ENCODE assay signal across 27 mouse cellular contexts in the genomic region with DNA sequence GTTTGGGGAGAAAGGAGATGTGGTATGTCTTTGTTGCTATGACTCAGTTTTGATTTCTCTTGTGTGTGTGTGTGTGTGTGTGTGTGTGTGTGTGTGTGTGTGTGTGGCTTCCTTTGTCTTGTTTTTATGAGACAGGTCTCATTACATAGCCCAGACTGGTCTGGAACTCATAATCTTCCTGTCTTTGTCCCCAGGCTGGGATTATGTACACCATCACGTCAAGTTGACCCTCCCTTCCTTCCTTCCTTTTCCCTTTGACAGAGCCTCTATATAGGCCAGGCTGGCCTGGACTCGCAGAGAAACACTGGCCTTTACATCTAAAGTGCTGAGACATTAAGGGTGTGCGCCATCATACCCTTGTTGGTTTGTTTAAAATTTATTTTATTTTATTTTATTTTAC. TPM values are rescaled to one million over a fixed set of nuclear protein-coding genes. Genes with fewer than 3 reads are reported as not detected.
DNase-seq lines count a peak whose midpoint lies in the region; ATAC-seq lines count a peak whose summit lies in the region.
"Had no signal": no experiment of that assay in that cellular context is flagged by ENCODE, and none has a peak within 500 bp of the region (broad histone marks: within the 10 kb centered on the region; RNA-seq: fewer than 3 reads in every experiment).

No protein-coding gene starts in this region.

- DNase-seq in heart, adult 8-10 months (ENCODE audit: low spot score): peak; percentile 58
- peak; percentile 29 for DNase-seq in kidney, adult 9 months
- no peak for DNase-seq in kidney, adult 18-20 months
- DNase-seq in lung, postnatal 36 days: peak; percentile 75
- DNase-seq in layer of hippocampus, postnatal 25 days (ENCODE audit: extremely low spot score in 1 of 2, low spot score in 1 of 2): no peak
- DNase-seq: adrenal gland, postnatal 36 days; B cell, adult 2 months; cerebellum, adult 11 months; cerebellum, adult 9-11 months; layer of hippocampus, postnatal 36 days; liver, postnatal 0 days; midbrain, embryonic 14.5 days; thymus, adult 2 months had no signal

- H3K9ac ChIP-seq in heart, embryonic 11.5 days (ENCODE audit: low read depth, low read length): no peak overlapping the region
- H3K9ac ChIP-seq: embryonic facial prominence, embryonic 15.5 days; intestine, embryonic 15.5 days; liver, postnatal 0 days had no signal

- H3K27ac ChIP-seq in heart, embryonic 11.5 days (ENCODE audit: low read depth, low read length): no peak overlapping the region
- peak overlapping the region; percentile 82 for H3K27ac ChIP-seq in brown adipose tissue, adult 24 weeks (replicated peaks; ENCODE audit: low read depth, low read length)
- H3K27ac ChIP-seq: embryonic facial prominence, embryonic 15.5 days; hindbrain, embryonic 10.5 days; intestine, embryonic 15.5 days; kidney, postnatal 0 days; layer of hippocampus, adult 2 months had no signal

- no peak overlapping the region for H3K4me2 ChIP-seq in heart, embryonic 11.5 days
- H3K4me2 ChIP-seq: embryonic facial prominence, embryonic 15.5 days; intestine, embryonic 15.5 days; liver, embryonic 11.5 days had no signal

- H3K4me1 ChIP-seq in heart, embryonic 11.5 days (ENCODE audit: control insufficient read depth, insufficient read depth, low read length): no peaks in the 10 kb centered on the region
- peaks cover 4% of the 10 kb centered on the region; the same call in 1 of the 2 replicates for H3K4me1 ChIP-seq in brown adipose tissue, adult 24 weeks (ENCODE audit: control insufficient read depth, insufficient read depth, insufficient read length, low read length)
- H3K4me1 ChIP-seq: embryonic facial prominence, embryonic 15.5 days; hindbrain, embryonic 10.5 days; intestine, embryonic 15.5 days had no signal

- no peaks in the 10 kb centered on the region for H3K9me3 ChIP-seq in heart, embryonic 11.5 days (replicated peaks; ENCODE audit: control insufficient read depth, low read length)
- H3K9me3 ChIP-seq: embryonic facial prominence, embryonic 15.5 days; G1E; hindbrain, embryonic 10.5 days; intestine, embryonic 15.5 days had no signal

- no peak overlapping the region for H3K4me3 ChIP-seq in heart, embryonic 11.5 days (ENCODE audit: low read depth, low read length)
- no peak overlapping the region for H3K4me3 ChIP-seq in brown adipose tissue, adult 24 weeks (ENCODE audit: insufficient read depth, low read depth, low read length)
- H3K4me3 ChIP-seq: embryonic facial prominence, embryonic 15.5 days; hindbrain, embryonic 10.5 days; intestine, embryonic 15.5 days; layer of hippocampus, adult 2 months; megakaryocyte, embryonic 14.5 days had no signal

- no peaks in the 10 kb centered on the region for H3K36me3 ChIP-seq in heart, embryonic 11.5 days (ENCODE audit: control insufficient read depth, insufficient read depth, low read length)
- H3K36me3 ChIP-seq: embryonic facial prominence, embryonic 15.5 days; G1E; hindbrain, embryonic 10.5 days; intestine, embryonic 15.5 days had no signal

- no peak for ATAC-seq in heart, embryonic 11.5 days (replicated peaks; ENCODE audit: insufficient number of reproducible peaks, low FRiP score, low TSS enrichment)
- ATAC-seq: forebrain, embryonic 14.5 days; hindbrain, embryonic 16.5 days; intestine, embryonic 15.5 days; liver, postnatal 0 days; Patski had no signal

- WGBS in heart, embryonic 11.5 days (ENCODE audit: insufficient replicate concordance): 54% methylated on average over 3 of the region's 3 CpGs

- H3K27me3 ChIP-seq in heart, embryonic 11.5 days (ENCODE audit: control insufficient read depth, insufficient read depth, low read length): no peaks in the 10 kb centered on the region
- H3K27me3 ChIP-seq: CH12.LX; embryonic facial prominence, embryonic 15.5 days; intestine, embryonic 15.5 days; Patski had no signal

RNA-seq across cellular contexts. Expression of a gene that starts 22.2 kb away (rescaled TPM):
- 10 to 100 TPM in 2 of 4 experiments, 1 to 10 TPM in 2; 8.2 to 15.7 (median 11.9) TPM for total RNA-seq in heart, adult 8-10 months (2022)
- 16.8 and 23.9 TPM in 2 replicates for polyA plus RNA-seq in heart, embryonic 11.5 days (2014; fragmentation: Nextera tagmentation; extraction: Ambion mirVana)
- polyA plus RNA-seq in brown adipose tissue, adult 24 weeks (2012; ENCODE audit: insufficient read depth, insufficient read length, missing spikeins): 9.6 and 11.2 TPM in 2 replicates
- 10 to 100 TPM; 23.5 to 28.0 TPM for total RNA-seq in layer of hippocampus, postnatal 25 days (2021)

RNA-seq across cellular contexts. Expression of a gene that starts 58.2 kb away (rescaled TPM):
- 10 to 100 TPM in 2 of 4 experiments, 1 to 10 TPM in 2; 9.1 to 12.0 (median 10.5) TPM for total RNA-seq in heart, adult 8-10 months (2022)
- polyA plus RNA-seq in heart, embryonic 11.5 days (2014; fragmentation: Nextera tagmentation; extraction: Ambion mirVana): 20.6 and 28.5 TPM in 2 replicates
- 0.71 and 1.8 TPM in 2 replicates for polyA plus RNA-seq in brown adipose tissue, adult 24 weeks (2012; ENCODE audit: insufficient read depth, insufficient read length, missing spikeins)
- total RNA-seq in layer of hippocampus, postnatal 25 days (2021): 10 to 100 TPM; 46.3 to 48.7 TPM

Comparison
In these comparisons a context has a peak if more than half of its experiments do, and no peak if none do; other contexts are left out.
1. DNase-seq: peak in heart, adult 8-10 months (single experiment), kidney, adult 9 months (single experiment) and lung, postnatal 36 days (single experiment); none in kidney, adult 18-20 months (single experiment) and layer of hippocampus, postnatal 25 days (0 of 2).